Mouse (Mus musculus) forebrain, embryonic 10.5 days (tissue): ENCODE measurements around the gene Atf6. TPM values are rescaled to one million over a fixed set of nuclear protein-coding genes. Genes with fewer than 3 reads are reported as not detected.

ENCODE experiments used
- DNase-seq: peaks from one replicate; pipeline ENCODE4 v3.0.0-alpha.2; 2017; ENCODE audit warnings: low spot score; ENCODE audit errors: extremely low spot score
- H3K27ac ChIP-seq: fragments of 300-500 bp; sonication (generic); 2 replicates; pipeline ENCODE4 v1.5.1; 2016; ENCODE audit warnings: mild to moderate bottlenecking
- H3K27me3 ChIP-seq: fragments of 300-500 bp; sonication (generic); 2 replicates; pipeline ENCODE4 v1.6.1; 2016; ENCODE audit warnings: mild to moderate bottlenecking; ENCODE audit not compliant: poor library complexity, severe bottlenecking
- H3K36me3 ChIP-seq: fragments of 300-500 bp; sonication (generic); replicated peaks from 2 replicates; pipeline ENCODE4 v1.6.1; 2016; ENCODE audit warnings: mild to moderate bottlenecking, moderate library complexity
- H3K4me1 ChIP-seq: fragments of 300-500 bp; sonication (generic); 2 replicates; pipeline ENCODE4 v1.6.1; 2016
- H3K4me3 ChIP-seq: fragments of 300-500 bp; sonication (generic); 2 replicates; pipeline ENCODE4 v1.5.1; 2016; ENCODE audit warnings: mild to moderate bottlenecking, moderate library complexity
- H3K9me3 ChIP-seq: fragments of 300-500 bp; sonication (generic); 2 replicates; pipeline ENCODE4 v1.6.1; 2016; ENCODE audit warnings: mild to moderate bottlenecking, moderate library complexity
- WGBS: fragments of 180-500 bp; shearing (Covaris S2); methylation state at CpG from one replicate; pipeline ENCODE4 v1.1.7; 2016; 5-methylcytosine and 5-hydroxymethylcytosine counted together
- polyA plus RNA-seq: library from polyadenylated mRNA; unstranded; fragments of >200 nt; fragmentation: Nextera tagmentation; extraction: Ambion mirVana; gene quantifications from 2 replicates; pipeline ENCODE4 v1.2.1, GENCODE M21; 2016

Gene Atf6
- polyA plus RNA-seq, 1 experiment from 2014 or later = 8.4 TPM

- H3K4me3 ChIP-seq = no peak overlapping the region
- DNase-seq = no peak
- H3K27me3 ChIP-seq = no peaks in the 10 kb centered on the region
- H3K4me1 ChIP-seq = peaks cover 8% of the 10 kb centered on the region; the same call in 1 of the 2 replicates
- no peaks in the 10 kb centered on the region for H3K9me3 ChIP-seq
- 93% methylated on average over 6 of the region's 6 CpGs for WGBS
- H3K27ac ChIP-seq = no peak overlapping the region
- H3K36me3 ChIP-seq = 0 out of 2 replicates have a peak, but pooled peaks cover 3% of the 10 kb centered on the region
These were observed 163.5 kb downstream of the Atf6 start for GRCm38 (mm10) chr1:170704103-170704502.

GRCm38 (mm10) chr1:170702958-170703357 is 164.6 kb downstream of the Atf6 start:
- no peaks in the 10 kb centered on the region for H3K27me3 ChIP-seq
- no peaks in the 10 kb centered on the region for H3K9me3 ChIP-seq
- peaks cover 8% of the 10 kb centered on the region; the same call in 1 of the 2 replicates for H3K4me1 ChIP-seq
- no peaks in the 10 kb centered on the region for H3K36me3 ChIP-seq
- no peak overlapping the region for H3K4me3 ChIP-seq
- DNase-seq = no peak
- no peak overlapping the region for H3K27ac ChIP-seq
- 90% methylated on average over 6 of the region's 6 CpGs for WGBS

GRCm38 (mm10) chr1:170702263-170702662 is 165.3 kb downstream of the Atf6 start:
- Histone ChIP-seq H3K27ac (no peak overlapping the region), H3K36me3 (no peaks in the 10 kb centered on the region), H3K4me1 (peaks cover 8% of the 10 kb centered on the region; the same call in 1 of the 2 replicates), H3K9me3 (no peaks in the 10 kb centered on the region), H3K4me3 (no peak overlapping the region), H3K27me3 (no peaks in the 10 kb centered on the region)
- 84% methylated on average over 2 of the region's 2 CpGs for WGBS
- DNase-seq = no peak

GRCm38 (mm10) chr1:170701582-170701981 is 166.0 kb downstream of the Atf6 start:
- no peak for DNase-seq

GRCm38 (mm10) chr1:170701178-170701577 is 166.4 kb downstream of the Atf6 start:
- H3K9me3 ChIP-seq = no peaks in the 10 kb centered on the region
- 62% methylated on average over 3 of the region's 3 CpGs for WGBS
- no peak overlapping the region for H3K4me3 ChIP-seq
- no peaks in the 10 kb centered on the region for H3K36me3 ChIP-seq
- H3K27ac ChIP-seq = no peak overlapping the region
- H3K4me1 ChIP-seq = peaks cover 8% of the 10 kb centered on the region; the same call in 1 of the 2 replicates
- no peaks in the 10 kb centered on the region for H3K27me3 ChIP-seq
- DNase-seq = no peak

More at GRCm38 (mm10) chr1:170701582-170701981, 166.0 kb downstream of the Atf6 start:
- H3K4me3 ChIP-seq = no peak overlapping the region
- H3K27me3 ChIP-seq = no peaks in the 10 kb centered on the region
- no peaks in the 10 kb centered on the region for H3K9me3 ChIP-seq
- H3K27ac ChIP-seq = no peak overlapping the region
- WGBS = 85% methylated on average over 8 of the region's 8 CpGs
- peaks cover 8% of the 10 kb centered on the region; the same call in 1 of the 2 replicates for H3K4me1 ChIP-seq
- no peaks in the 10 kb centered on the region for H3K36me3 ChIP-seq

- Histone ChIP-seq H3K27me3 (no peaks in the 10 kb centered on the region), H3K9me3 (no peaks in the 10 kb centered on the region), H3K36me3 (no peaks in the 10 kb centered on the region), H3K4me3 (no peak overlapping the region), H3K27ac (no peak overlapping the region), H3K4me1 (peaks cover 8% of the 10 kb centered on the region; the same call in 1 of the 2 replicates)
- DNase-seq = no peak
- 85% methylated on average over 3 of the region's 3 CpGs for WGBS
These were observed 167.0 kb downstream of the Atf6 start for GRCm38 (mm10) chr1:170700496-170701027.

GRCm38 (mm10) chr1:170699553-170699952 is 168.0 kb downstream of the Atf6 start:
- 90% methylated on average over 9 of the region's 9 CpGs for WGBS
- Histone ChIP-seq H3K9me3 (no peaks in the 10 kb centered on the region), H3K4me1 (peaks cover 14% of the 10 kb centered on the region; the same call in 1 of the 2 replicates), H3K27me3 (no peaks in the 10 kb centered on the region), H3K4me3 (no peak overlapping the region), H3K27ac (no peak overlapping the region), H3K36me3 (no peaks in the 10 kb centered on the region)
- no peak for DNase-seq

- Histone ChIP-seq H3K4me3 (no peak overlapping the region), H3K9me3 (no peaks in the 10 kb centered on the region)
- DNase-seq = no peak
These were observed 168.8 kb downstream of the Atf6 start for GRCm38 (mm10) chr1:170698771-170699170.

GRCm38 (mm10) chr1:170697771-170698356 is 169.7 kb downstream of the Atf6 start:
- H3K4me1 ChIP-seq = peaks cover 14% of the 10 kb centered on the region; the same call in 1 of the 2 replicates
- H3K4me3 ChIP-seq = no peak overlapping the region
- no peaks in the 10 kb centered on the region for H3K9me3 ChIP-seq
- H3K27me3 ChIP-seq = no peaks in the 10 kb centered on the region
- H3K36me3 ChIP-seq = no peaks in the 10 kb centered on the region
- no peak for DNase-seq
- no peak overlapping the region for H3K27ac ChIP-seq
- WGBS = 87% methylated on average over 7 of the region's 7 CpGs

More at GRCm38 (mm10) chr1:170698771-170699170, 168.8 kb downstream of the Atf6 start:
- peaks cover 14% of the 10 kb centered on the region; the same call in 1 of the 2 replicates for H3K4me1 ChIP-seq
- no peaks in the 10 kb centered on the region for H3K36me3 ChIP-seq
- 87% methylated on average over 3 of the region's 3 CpGs for WGBS
- 0 out of 2 replicates have a peak overlapping the region, but pooled peaks have one; percentile 20 for H3K27ac ChIP-seq
- no peaks in the 10 kb centered on the region for H3K27me3 ChIP-seq

GRCm38 (mm10) chr1:170696996-170697395 is 170.6 kb downstream of the Atf6 start:
- H3K4me1 ChIP-seq = peaks cover 14% of the 10 kb centered on the region; the same call in 1 of the 2 replicates
- H3K4me3 ChIP-seq = no peak overlapping the region
- H3K27me3 ChIP-seq = no peaks in the 10 kb centered on the region
- no peak for DNase-seq
- H3K36me3 ChIP-seq = no peaks in the 10 kb centered on the region
- no peaks in the 10 kb centered on the region for H3K9me3 ChIP-seq
- 96% methylated on average over 8 of the region's 8 CpGs for WGBS
- no peak overlapping the region for H3K27ac ChIP-seq

- no peak overlapping the region for H3K27ac ChIP-seq
- H3K4me1 ChIP-seq = peaks cover 6% of the 10 kb centered on the region; the same call in 1 of the 2 replicates
- H3K27me3 ChIP-seq = no peaks in the 10 kb centered on the region
- no peak for DNase-seq
- no peaks in the 10 kb centered on the region for H3K36me3 ChIP-seq
- 58% methylated on average over 6 of the region's 6 CpGs for WGBS
- no peak overlapping the region for H3K4me3 ChIP-seq
- no peaks in the 10 kb centered on the region for H3K9me3 ChIP-seq
These were observed 172.2 kb downstream of the Atf6 start for GRCm38 (mm10) chr1:170695326-170695725.

GRCm38 (mm10) chr1:170694821-170695291 is 172.7 kb downstream of the Atf6 start:
- Histone ChIP-seq H3K27me3 (no peaks in the 10 kb centered on the region), H3K27ac (no peak overlapping the region), H3K9me3 (no peaks in the 10 kb centered on the region), H3K36me3 (no peaks in the 10 kb centered on the region), H3K4me3 (no peak overlapping the region), H3K4me1 (peaks cover 6% of the 10 kb centered on the region; the same call in 1 of the 2 replicates)
- DNase-seq = no peak
- WGBS = 67% methylated on average over 5 of the region's 5 CpGs

GRCm38 (mm10) chr1:170691301-170691700 is 176.3 kb downstream of the Atf6 start:
- 89% methylated on average over 5 of the region's 5 CpGs for WGBS
- Histone ChIP-seq H3K27ac (no peak overlapping the region), H3K4me1 (peaks cover 6% of the 10 kb centered on the region; the same call in 1 of the 2 replicates), H3K4me3 (no peak overlapping the region), H3K36me3 (no peaks in the 10 kb centered on the region), H3K9me3 (no peaks in the 10 kb centered on the region), H3K27me3 (no peaks in the 10 kb centered on the region)
- DNase-seq = no peak
